Mouse (Mus musculus) mesoderm, embryonic 11.5 days (tissue): ENCODE measurements around the gene Prkca.

Experiments
- DNase-seq: peaks from one replicate; pipeline ENCODE4 v3.0.0-alpha.2; 2012; ENCODE audit warnings: low read depth, low spot score

Prkca gene

GRCm38 (mm10) chr11:108068430-108068829 lies 275.3 kb downstream of the Prkca start:
- no peak for DNase-seq

- DNase-seq, result no peak
Measured at GRCm38 (mm10) chr11:108067161-108067560, 276.6 kb downstream of the Prkca start.

- DNase-seq, result no peak
Measured at GRCm38 (mm10) chr11:108064401-108064800, 279.3 kb downstream of the Prkca start.

GRCm38 (mm10) chr11:108063096-108063495 lies 280.6 kb downstream of the Prkca start:
- no peak for DNase-seq

- DNase-seq, result no peak
Measured at GRCm38 (mm10) chr11:108061571-108062479, 281.9 kb downstream of the Prkca start.

GRCm38 (mm10) chr11:108057138-108057537 lies 286.6 kb downstream of the Prkca start:
- DNase-seq, result no peak

GRCm38 (mm10) chr11:108054647-108055046 lies 289.1 kb downstream of the Prkca start:
- DNase-seq, result no peak

GRCm38 (mm10) chr11:108053746-108054145 lies 290.0 kb downstream of the Prkca start:
- DNase-seq, result no peak

GRCm38 (mm10) chr11:108041669-108042068 lies 302.1 kb downstream of the Prkca start:
- no peak for DNase-seq

- DNase-seq, result no peak
Measured at GRCm38 (mm10) chr11:108040823-108041222, 302.9 kb downstream of the Prkca start.

- DNase-seq, result no peak
Measured at GRCm38 (mm10) chr11:108039761-108040160, 304.0 kb downstream of the Prkca start.

GRCm38 (mm10) chr11:108038989-108039388 lies 304.7 kb downstream of the Prkca start:
- no peak for DNase-seq

- no peak for DNase-seq
Measured at GRCm38 (mm10) chr11:108036339-108036738, 307.4 kb downstream of the Prkca start.

GRCm38 (mm10) chr11:108035761-108036160 lies 308.0 kb downstream of the Prkca start:
- no peak for DNase-seq

- DNase-seq, result no peak
Measured at GRCm38 (mm10) chr11:108034376-108034775, 309.4 kb downstream of the Prkca start.

GRCm38 (mm10) chr11:108032568-108032967 lies 311.2 kb downstream of the Prkca start:
- DNase-seq, result no peak

GRCm38 (mm10) chr11:108030956-108031604 lies 312.6 kb downstream of the Prkca start:
- peak; percentile 53 for DNase-seq

GRCm38 (mm10) chr11:108029321-108029720 lies 314.4 kb downstream of the Prkca start:
- no peak for DNase-seq

- DNase-seq, result no peak
Measured at GRCm38 (mm10) chr11:108028398-108028797, 315.3 kb downstream of the Prkca start.

GRCm38 (mm10) chr11:108025726-108026425 lies 317.9 kb downstream of the Prkca start:
- DNase-seq, result peak; percentile 43

GRCm38 (mm10) chr11:108023188-108023587 lies 320.5 kb downstream of the Prkca start:
- DNase-seq, result no peak

- DNase-seq, result no peak
Measured at GRCm38 (mm10) chr11:108020889-108021288, 322.8 kb downstream of the Prkca start.
